Mouse (Mus musculus) liver, postnatal 0 days (tissue): ENCODE measurements around the gene Golph3. TPM values are rescaled to one million over a fixed set of nuclear protein-coding genes. Genes with fewer than 3 reads are reported as not detected.

Source experiments
- ATAC-seq: fragments of 200-750 bp; cut with Nextera tagmentation; 2 replicates; pipeline ENCODE4 v1.8.0; 2017; ENCODE audit warnings: mild to moderate bottlenecking, moderate library complexity
- DNase-seq: peaks from one replicate; pipeline ENCODE4 v3.0.0-alpha.2; 2016
- H3K27ac ChIP-seq: fragments of 300-500 bp; sonication (generic); 2 replicates; pipeline ENCODE4 v1.5.1; 2014; ENCODE audit warnings: antibody characterized with exemption, moderate library complexity, mild to moderate bottlenecking, low read depth
- H3K27me3 ChIP-seq: fragments of 300-500 bp; sonication (generic); 2 replicates; pipeline ENCODE4 v1.6.1; 2014; ENCODE audit warnings: low read length, control low read depth, mixed read lengths; ENCODE audit not compliant: insufficient read depth
- H3K36me3 ChIP-seq: fragments of 300-500 bp; sonication (generic); replicated peaks from 2 replicates; pipeline ENCODE4 v1.6.1; 2014; ENCODE audit warnings: mild to moderate bottlenecking, control low read depth, low read length, moderate library complexity, mixed read lengths; ENCODE audit not compliant: insufficient read depth
- H3K4me1 ChIP-seq: fragments of 300-500 bp; sonication (generic); 2 replicates; pipeline ENCODE4 v1.6.1; 2014; ENCODE audit warnings: antibody characterized with exemption, mild to moderate bottlenecking, control low read depth; ENCODE audit not compliant: insufficient read depth
- H3K4me2 ChIP-seq: fragments of 300-500 bp; sonication (generic); 2 replicates; pipeline ENCODE4 v1.6.1; 2014; ENCODE audit warnings: low read depth, mild to moderate bottlenecking, low read length, moderate library complexity, mixed read lengths
- H3K4me3 ChIP-seq: fragments of 300-500 bp; sonication (generic); 2 replicates; pipeline ENCODE4 v1.5.1; 2014; ENCODE audit warnings: low read depth, low read length
- H3K9ac ChIP-seq: fragments of 300-500 bp; sonication (generic); replicated peaks from 2 replicates; pipeline ENCODE4 v1.6.1; 2014; ENCODE audit warnings: mild to moderate bottlenecking, moderate library complexity
- H3K9me3 ChIP-seq: fragments of 300-500 bp; sonication (generic); 2 replicates; pipeline ENCODE4 v1.6.1; 2016; ENCODE audit warnings: mild to moderate bottlenecking, control low read depth, low read length, mixed read lengths
- CTCF ChIP-seq: sonication (generic); IDR thresholded peaks from 2 replicates; pipeline ENCODE4 v1.5.1; 2016; ENCODE audit warnings: antibody characterized with exemption, low read depth
- EP300 ChIP-seq: IDR thresholded peaks from 2 replicates; pipeline ENCODE4 v1.6.1; 2016; ENCODE audit warnings: antibody characterized with exemption, low read depth, mild to moderate bottlenecking
- WGBS: fragments of 180-500 bp; shearing (Covaris S2); extraction: QIAGEN DNeasy Blood & Tissue Kit; methylation state at CpG from one replicate; pipeline ENCODE4 v1.1.7; 2014; ENCODE audit not compliant: insufficient replicate concordance; 5-methylcytosine and 5-hydroxymethylcytosine counted together
- polyA plus RNA-seq: library from polyadenylated mRNA; unstranded; fragments of >200 nt; fragmentation: Nextera tagmentation; extraction: Ambion mirVana; gene quantifications from 2 replicates; pipeline ENCODE4 v1.2.1, GENCODE M21; 2015

Golph3 gene
- polyA plus RNA-seq, 1 experiment from 2014 or later, result 35.8 TPM

DNA sequence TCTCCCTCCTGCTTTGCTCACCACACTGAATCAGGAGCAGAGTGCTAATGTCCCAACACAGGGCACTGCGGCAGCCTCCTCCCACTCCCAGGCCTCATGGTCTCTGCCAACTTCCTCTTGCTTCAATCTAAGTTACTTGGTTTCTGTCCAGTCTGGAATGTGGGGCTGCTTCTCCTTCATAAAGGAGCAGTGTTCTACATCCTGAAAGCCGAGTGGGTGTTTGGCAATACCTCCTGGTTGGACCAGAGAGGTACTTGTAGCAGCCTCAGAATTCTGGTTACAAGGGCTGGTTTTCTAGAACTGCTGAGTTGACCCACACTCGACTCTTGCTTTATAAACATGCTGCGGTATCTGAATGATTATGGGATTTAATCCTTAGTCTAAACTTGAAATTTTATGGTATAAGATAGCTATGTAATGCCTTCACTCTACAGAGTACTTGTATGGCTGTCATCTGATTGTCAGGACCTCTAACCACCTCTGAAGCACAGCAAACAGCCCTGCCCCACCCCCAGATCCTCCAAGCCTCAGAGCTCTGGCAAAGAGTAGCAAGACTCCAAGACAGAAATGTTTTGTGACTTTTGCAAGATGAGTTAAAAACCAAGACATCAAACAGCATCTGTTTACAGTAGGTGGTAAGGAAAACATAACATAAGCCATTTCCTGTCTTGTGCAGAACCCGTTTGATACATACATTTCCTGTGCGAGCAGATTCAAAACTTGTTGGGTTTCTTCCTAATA, 36.3 kb upstream of the Golph3 start:
- no peak for DNase-seq
- no peaks in the 10 kb centered on the region for H3K36me3 ChIP-seq
- H3K4me3 ChIP-seq, result no peak overlapping the region
- 67% methylated on average over 6 of the region's 6 CpGs for WGBS
- no peaks in the 10 kb centered on the region for H3K27me3 ChIP-seq
- no peak overlapping the region for H3K9ac ChIP-seq
- no peaks in the 10 kb centered on the region for H3K4me1 ChIP-seq
- no peak for ATAC-seq
- no peaks in the 10 kb centered on the region for H3K9me3 ChIP-seq
- H3K27ac ChIP-seq, result no peak overlapping the region
- TF ChIP-seq CTCF (no peak), EP300 (no peak)
- no peak overlapping the region for H3K4me2 ChIP-seq

DNA sequence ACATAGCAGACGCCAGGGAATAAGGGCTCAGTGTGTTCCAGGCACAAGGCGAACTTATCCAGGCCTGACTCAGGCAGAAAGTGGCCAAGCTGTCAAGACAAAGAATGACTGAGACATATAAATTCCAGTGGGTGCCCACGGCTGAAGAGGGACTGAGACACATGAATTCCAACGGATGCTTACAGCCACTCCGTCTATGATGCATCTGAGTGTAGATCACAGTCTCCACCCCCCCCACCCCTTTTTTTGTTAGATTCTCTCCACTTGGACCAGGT, 35.8 kb upstream of the Golph3 start:
- no peak for ATAC-seq
- WGBS, result 77% methylated on average over 5 of the region's 5 CpGs
- no peak for DNase-seq

GRCm38 (mm10) chr15:12290330-12290729, 30.9 kb upstream of the Golph3 start:
- no peak; the same call in 1 of the 2 replicates for ATAC-seq
- WGBS, result 62% methylated on average over 7 of the region's 7 CpGs
- H3K27me3 ChIP-seq, result no peaks in the 10 kb centered on the region

More for the DNA sequence above, 35.8 kb upstream of the Golph3 start:
- no peaks in the 10 kb centered on the region for H3K9me3 ChIP-seq
- no peak overlapping the region for H3K4me2 ChIP-seq
- no peak overlapping the region for H3K27ac ChIP-seq
- H3K27me3 ChIP-seq, result no peaks in the 10 kb centered on the region
- H3K36me3 ChIP-seq, result no peaks in the 10 kb centered on the region
- TF ChIP-seq EP300, result no peak
- no peak for TF ChIP-seq CTCF
- H3K4me3 ChIP-seq, result no peak overlapping the region
- no peaks in the 10 kb centered on the region for H3K4me1 ChIP-seq
- H3K9ac ChIP-seq, result no peak overlapping the region

GRCm38 (mm10) chr15:12291757-12292156, 29.5 kb upstream of the Golph3 start:
- Histone ChIP-seq H3K4me2 (no peak overlapping the region), H3K27ac (no peak overlapping the region), H3K27me3 (no peaks in the 10 kb centered on the region), H3K4me3 (no peak overlapping the region), H3K36me3 (no peaks in the 10 kb centered on the region), H3K9ac (no peak overlapping the region), H3K9me3 (no peaks in the 10 kb centered on the region), H3K4me1 (no peaks in the 10 kb centered on the region)
- no peak for TF ChIP-seq EP300
- TF ChIP-seq CTCF, result no peak
- DNase-seq, result no peak
- 75% methylated on average over 2 of the region's 2 CpGs for WGBS
- ATAC-seq, result no peak

More at GRCm38 (mm10) chr15:12290330-12290729, 30.9 kb upstream of the Golph3 start:
- TF ChIP-seq CTCF (no peak), EP300 (no peak)
- H3K4me1 ChIP-seq, result no peaks in the 10 kb centered on the region
- H3K4me3 ChIP-seq, result no peak overlapping the region
- H3K9ac ChIP-seq, result no peak overlapping the region
- H3K36me3 ChIP-seq, result no peaks in the 10 kb centered on the region
- no peaks in the 10 kb centered on the region for H3K9me3 ChIP-seq
- no peak for DNase-seq
- H3K27ac ChIP-seq, result no peak overlapping the region
- H3K4me2 ChIP-seq, result no peak overlapping the region

GRCm38 (mm10) chr15:12296228-12296627, 25.0 kb upstream of the Golph3 start:
- Histone ChIP-seq H3K36me3 (no peaks in the 10 kb centered on the region), H3K9me3 (no peaks in the 10 kb centered on the region), H3K27ac (no peak overlapping the region), H3K4me1 (no peaks in the 10 kb centered on the region), H3K9ac (no peak overlapping the region), H3K4me2 (no peak overlapping the region), H3K4me3 (no peak overlapping the region), H3K27me3 (no peaks in the 10 kb centered on the region)
- TF ChIP-seq EP300 (no peak), CTCF (no peak)
- DNase-seq (no peak), ATAC-seq (no peak)
- WGBS, result 65% methylated on average over 2 of the region's 2 CpGs

- Histone ChIP-seq H3K36me3 (no peaks in the 10 kb centered on the region), H3K27me3 (no peaks in the 10 kb centered on the region), H3K9me3 (no peaks in the 10 kb centered on the region), H3K9ac (no peak overlapping the region), H3K4me1 (no peaks in the 10 kb centered on the region), H3K4me3 (no peak overlapping the region), H3K27ac (no peak overlapping the region), H3K4me2 (no peak overlapping the region)
- TF ChIP-seq EP300, result no peak
- no peak for TF ChIP-seq CTCF
- 70% methylated on average over 7 of the region's 7 CpGs for WGBS
- DNase-seq (no peak), ATAC-seq (no peak)
Measured at GRCm38 (mm10) chr15:12298231-12298737, 23.0 kb upstream of the Golph3 start.
